Mouse (Mus musculus) testis, postnatal 14 days (tissue): ENCODE measurements at regions not wholly inside any gene's neighbourhood (a gene's known extent, or its start where the extent isn't known, plus 50 kb on each side); places are given as distances from the start of the nearest gene placed in this dataset.

Experiments
- DNase-seq: peaks from one replicate; pipeline ENCODE4 v3.0.0; 2021; ENCODE audit warnings: low spot score

GRCm38 (mm10) chr16:74739194-74740135 is 327.8 kb upstream of the Robo2 start:
- peak; percentile 9 for DNase-seq

DNA sequence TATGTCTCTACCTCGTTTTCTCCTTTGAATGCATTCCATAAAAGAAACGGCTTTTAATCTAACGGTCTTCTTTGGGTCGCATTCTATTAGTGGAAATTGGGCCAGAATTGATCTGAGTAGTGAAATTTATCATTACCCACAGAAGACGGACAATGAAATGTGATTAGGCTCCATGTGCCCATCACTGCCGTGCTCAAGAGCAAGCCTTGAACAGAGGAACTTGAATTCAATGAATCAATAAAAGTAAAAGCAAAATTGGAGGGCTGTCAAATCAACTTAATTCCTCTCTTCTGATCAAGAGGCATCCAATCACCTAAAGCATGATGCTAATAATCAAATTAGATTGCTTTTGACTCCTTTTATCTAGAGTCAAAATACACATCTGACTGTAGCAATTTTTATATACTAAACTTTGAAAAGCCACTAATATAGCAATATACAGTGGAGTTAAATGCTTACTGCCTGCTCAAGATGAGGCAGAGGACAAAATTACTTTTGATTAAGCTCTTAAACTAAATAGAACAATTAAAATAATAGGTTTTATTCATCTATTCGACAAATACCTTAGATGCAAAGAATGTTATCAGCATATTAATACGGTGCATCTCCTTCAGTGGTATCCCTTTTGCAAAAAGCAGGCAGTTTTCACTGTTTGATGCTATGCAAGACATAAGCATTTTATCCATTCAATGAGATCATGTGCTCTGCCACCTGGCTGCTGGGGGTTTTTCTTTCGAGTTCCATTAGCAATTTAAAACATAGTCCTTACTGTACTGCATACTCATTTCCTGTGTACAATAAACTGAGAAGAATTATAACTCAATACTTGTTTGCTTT is 321.5 kb upstream of the Robo2 start:
- no peak for DNase-seq

GRCm38 (mm10) chr16:74730169-74730794 is 318.7 kb upstream of the Robo2 start:
- no peak for DNase-seq

DNA sequence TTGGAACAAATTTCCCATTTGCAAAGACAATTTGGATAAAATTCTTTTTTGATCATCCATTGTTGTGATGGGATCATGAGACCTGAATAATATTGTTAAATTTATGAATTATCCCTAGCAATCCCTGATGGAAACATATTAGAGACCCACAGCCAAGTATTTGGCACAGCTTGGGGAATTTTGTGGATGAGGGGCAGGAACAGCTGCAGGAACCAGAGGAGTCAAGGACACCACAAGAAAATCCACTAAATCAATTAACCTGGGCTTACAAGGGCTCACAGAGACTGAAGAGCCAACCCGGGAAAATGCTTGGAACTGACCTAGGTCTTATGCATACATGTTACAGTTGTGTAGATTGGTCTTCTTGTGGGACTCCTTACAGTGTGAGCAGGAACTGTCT is 311.6 kb upstream of the Robo2 start:
- DNase-seq = no peak

GRCm38 (mm10) chr16:74718154-74718553 is 306.5 kb upstream of the Robo2 start:
- DNase-seq = no peak

DNA sequence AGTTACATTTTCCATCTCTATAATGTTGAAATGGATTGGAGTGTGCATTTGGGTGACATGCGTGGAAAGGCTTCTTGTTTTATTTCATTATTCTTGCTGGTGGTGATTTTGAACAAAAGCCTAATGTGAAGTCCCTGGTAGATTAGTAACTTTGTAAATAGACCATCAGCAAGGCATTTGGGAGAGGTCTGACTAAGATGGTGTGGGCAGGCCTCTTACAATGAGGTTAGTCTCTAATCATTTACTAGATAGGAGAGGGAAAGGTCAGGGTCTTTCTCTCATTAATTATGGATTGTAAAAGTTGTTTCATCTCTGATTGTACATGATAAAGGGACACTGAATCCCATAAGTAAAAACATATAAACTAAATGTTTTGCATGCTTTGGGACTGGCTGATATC is 306.0 kb upstream of the Robo2 start:
- no peak for DNase-seq

DNA sequence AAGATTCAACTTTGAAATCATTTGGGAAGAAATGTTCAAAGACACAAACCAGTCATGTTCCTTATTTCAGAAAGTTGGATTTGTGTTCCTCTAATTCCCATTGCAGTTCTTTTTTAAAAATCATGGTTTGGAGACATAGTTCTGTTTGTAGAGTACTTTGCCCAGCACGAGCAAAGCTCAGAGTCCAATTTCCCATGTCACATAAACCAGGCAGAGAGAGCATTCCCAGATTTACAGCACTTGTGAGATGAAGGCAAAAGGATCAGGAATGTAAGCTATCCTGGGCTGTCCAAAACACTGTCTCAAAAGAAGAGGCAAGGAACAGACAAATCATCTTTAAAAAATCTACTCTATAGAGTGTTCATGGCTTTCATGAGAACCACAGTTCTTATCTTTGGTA is 303.3 kb upstream of the Robo2 start:
- DNase-seq = no peak

- no peak for DNase-seq
These were observed 300.9 kb upstream of the Robo2 start for GRCm38 (mm10) chr16:74712515-74712914.

DNA sequence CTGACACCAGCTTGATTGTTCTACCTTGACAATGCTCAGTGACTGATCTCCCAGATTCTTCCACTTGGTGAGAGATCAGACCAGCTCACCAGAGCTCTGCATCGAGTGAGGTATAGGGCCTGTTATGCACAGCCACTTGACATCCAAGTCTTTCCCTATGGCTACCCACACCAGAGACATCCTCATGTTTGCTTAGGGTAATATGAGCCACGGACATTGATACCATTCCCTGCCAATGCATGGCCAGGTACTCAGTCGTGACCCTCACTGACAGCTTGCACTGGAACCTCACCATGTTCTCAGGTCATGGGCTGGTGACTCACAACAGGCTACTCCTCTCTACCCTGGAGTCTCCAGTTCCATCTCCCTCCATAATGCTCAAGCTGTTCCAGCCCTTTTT is 290.4 kb upstream of the Robo2 start:
- DNase-seq = no peak

- DNase-seq = no peak
These were observed 271.7 kb upstream of the Robo2 start for GRCm38 (mm10) chr16:74683371-74683770.

DNA sequence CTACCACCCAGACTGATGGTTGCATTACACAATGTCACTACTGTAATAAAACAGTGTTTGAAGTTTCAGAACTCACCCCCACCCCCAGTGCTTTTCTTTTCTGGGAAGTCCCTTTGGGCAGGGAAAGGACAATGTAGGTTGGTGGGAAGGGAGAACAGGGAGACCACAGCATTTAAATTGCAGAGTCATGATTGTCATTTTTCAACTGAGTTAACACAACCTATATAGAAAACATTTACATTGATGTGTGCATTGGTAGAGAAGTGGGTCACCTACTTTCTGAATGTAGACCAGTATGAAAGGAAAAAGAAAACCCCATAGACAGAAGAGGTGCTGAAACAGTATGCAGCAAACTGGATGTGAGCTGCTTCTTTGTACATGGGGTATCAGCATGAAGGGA is 264.0 kb upstream of the Robo2 start:
- DNase-seq = no peak

GRCm38 (mm10) chr16:74671466-74671865 is 259.8 kb upstream of the Robo2 start:
- DNase-seq = no peak

- no peak for DNase-seq
These were observed 252.7 kb upstream of the Robo2 start for GRCm38 (mm10) chr16:74664337-74664736.

GRCm38 (mm10) chr16:74651244-74651643 is 239.6 kb upstream of the Robo2 start:
- no peak for DNase-seq

DNA sequence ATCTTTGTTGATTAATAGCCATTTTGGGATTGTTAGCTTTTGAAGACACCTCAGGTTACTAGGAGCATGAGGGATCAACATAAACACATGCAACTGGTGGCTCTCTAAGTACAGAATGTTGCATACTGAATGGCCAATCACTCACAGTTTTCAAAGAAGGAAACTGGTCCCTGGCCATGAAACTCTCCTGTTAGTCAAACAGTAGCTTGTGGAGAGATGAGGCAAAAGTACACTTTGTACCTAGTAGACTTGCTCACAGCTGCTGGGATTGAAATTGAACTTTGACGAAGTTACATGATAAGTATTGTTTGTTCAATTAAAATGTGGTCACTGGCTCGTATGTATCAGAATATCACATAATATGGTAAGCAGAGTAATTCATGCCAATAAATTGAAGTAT is 237.6 kb upstream of the Robo2 start:
- DNase-seq = no peak

- no peak for DNase-seq
These were observed 236.8 kb upstream of the Robo2 start for GRCm38 (mm10) chr16:74648384-74648783.

DNA sequence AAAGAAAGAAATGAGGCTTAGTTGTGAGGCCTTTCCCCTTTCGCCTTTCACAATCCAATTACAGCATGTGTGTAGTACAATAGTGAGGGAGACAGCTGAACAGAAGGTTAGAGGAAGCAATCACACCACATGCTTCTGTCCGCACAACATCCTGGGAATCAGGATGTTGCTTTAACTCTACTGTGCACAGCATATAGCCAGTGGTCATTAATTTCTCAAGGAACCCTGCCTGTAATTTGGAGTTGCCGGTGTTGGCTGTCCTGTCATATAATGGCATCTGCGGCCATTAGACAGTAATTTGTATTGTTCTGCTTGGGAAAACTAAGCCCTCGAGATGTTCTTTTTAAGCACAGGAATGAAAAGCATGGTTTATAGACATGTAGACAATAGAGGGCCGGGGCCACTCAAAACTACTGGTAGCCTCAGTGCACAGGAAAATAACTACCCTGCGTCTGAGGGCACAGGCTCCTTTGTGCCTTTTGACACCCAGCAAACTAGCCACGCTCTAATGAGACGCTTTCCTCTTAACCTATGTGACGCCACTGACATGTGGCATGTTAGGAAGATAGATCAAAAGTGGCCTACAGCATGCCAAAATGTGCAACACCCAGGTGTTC is 233.2 kb upstream of the Robo2 start:
- no peak for DNase-seq

GRCm38 (mm10) chr16:74639805-74640204 is 228.2 kb upstream of the Robo2 start:
- DNase-seq = no peak

DNA sequence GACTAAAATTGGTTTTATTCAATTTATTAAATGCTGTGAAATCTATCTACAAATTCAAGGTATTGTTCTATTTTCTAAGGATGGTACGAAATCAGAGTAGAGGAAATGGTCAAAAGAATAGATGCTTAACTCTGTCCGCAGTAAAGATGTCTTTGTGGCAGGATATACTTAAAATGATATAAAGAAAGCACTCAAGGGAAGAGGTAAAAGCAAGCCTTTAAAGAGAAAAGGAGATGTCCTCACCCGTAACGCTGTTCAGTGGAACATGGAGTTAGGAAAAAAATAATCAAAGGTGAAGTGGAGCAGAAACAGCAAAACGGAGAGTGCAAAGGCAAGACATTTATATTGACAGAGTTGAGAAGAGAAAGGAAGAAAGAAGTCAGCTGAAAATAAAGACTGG is 226.0 kb upstream of the Robo2 start:
- DNase-seq = no peak

DNA sequence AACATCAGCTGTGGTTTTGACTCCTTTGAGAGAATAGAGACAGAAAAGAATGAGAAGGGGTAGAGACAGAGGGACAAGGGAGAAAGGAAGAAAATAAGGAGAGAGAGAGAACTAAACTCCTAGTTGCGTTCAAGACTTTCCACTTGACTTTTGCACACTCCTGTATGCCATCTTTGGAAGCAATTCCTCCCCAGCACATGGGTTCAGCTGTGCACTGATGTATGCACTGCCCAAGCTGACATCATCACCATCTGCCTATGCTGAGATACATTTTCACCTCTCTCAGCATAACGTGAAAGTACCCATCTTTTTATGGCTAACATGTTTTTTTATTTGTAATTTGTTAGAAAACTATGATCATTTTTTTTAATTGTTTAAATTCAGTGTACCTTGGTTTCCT is 214.2 kb upstream of the Robo2 start:
- DNase-seq = no peak

DNA sequence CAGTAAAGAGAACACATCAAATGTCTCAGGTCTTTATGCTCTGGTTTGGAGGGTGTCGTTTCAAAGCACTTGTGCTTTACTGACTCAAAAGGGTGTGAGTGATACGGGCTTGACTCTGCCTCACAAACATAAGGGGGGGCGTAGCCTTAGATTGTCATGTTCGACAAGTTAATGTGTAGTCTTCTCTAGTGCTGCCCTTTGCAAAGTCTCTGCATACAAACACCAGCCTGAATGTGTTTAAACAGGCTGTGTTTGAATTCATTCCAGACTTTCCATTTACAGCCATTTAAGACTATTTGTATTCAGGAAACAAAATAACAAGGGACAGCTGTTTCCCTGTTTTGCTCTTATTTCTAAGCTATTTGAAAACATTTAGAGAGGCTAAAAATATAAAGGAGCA is 200.4 kb upstream of the Robo2 start:
- no peak for DNase-seq

DNA sequence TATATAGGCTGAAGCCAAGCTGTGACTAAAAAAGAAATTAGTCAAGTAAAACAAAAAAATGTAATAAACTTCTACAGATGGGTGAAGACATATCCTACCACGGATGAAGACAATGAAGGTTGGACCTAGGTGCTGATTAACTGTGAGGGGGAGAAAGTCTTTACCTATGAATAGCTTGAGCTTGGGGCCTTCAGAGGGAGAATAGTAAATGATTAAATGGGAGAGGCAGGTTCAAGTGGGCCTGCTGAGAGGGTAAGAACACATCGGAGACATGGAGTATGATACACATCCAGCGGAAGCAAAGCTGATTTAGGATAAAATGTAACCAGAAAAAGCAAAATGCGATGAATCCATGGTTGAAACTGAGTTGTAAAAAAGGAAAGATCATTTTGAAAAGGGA is 197.9 kb upstream of the Robo2 start:
- DNase-seq = no peak
